Mouse (Mus musculus): ENCODE measurements around the gene Dao.

Dao gene

GRCm38 (mm10) chr5:113983541-113983940 lies 20.0 kb upstream of the Dao start:
- DNase-seq (ENCODE audit: low read depth), result no peak

GRCm38 (mm10) chr5:113984025-113984740 lies 19.3 kb upstream of the Dao start:
- DNase-seq (ENCODE audit: low read depth), result no peak

- no peak for DNase-seq (ENCODE audit: low read depth)
These were observed 17.8 kb upstream of the Dao start for GRCm38 (mm10) chr5:113985737-113986136.

GRCm38 (mm10) chr5:113986182-113986961 lies 17.1 kb upstream of the Dao start:
- DNase-seq (ENCODE audit: low read depth), result no peak

GRCm38 (mm10) chr5:113989437-113990024 lies 14.0 kb upstream of the Dao start:
- DNase-seq (ENCODE audit: low read depth), result peak; percentile 84

- no peak for DNase-seq (ENCODE audit: low read depth)
These were observed 12.9 kb upstream of the Dao start for GRCm38 (mm10) chr5:113990593-113990992.

- DNase-seq (ENCODE audit: low read depth), result no peak
These were observed 12.4 kb upstream of the Dao start for GRCm38 (mm10) chr5:113991141-113991540.

GRCm38 (mm10) chr5:113992339-113992831 lies 11.1 kb upstream of the Dao start:
- no peak for DNase-seq (ENCODE audit: low read depth)

- DNase-seq (ENCODE audit: low read depth), result no peak
These were observed 10.4 kb upstream of the Dao start for GRCm38 (mm10) chr5:113993031-113993486.

GRCm38 (mm10) chr5:113993487-113994465 lies 9.7 kb upstream of the Dao start, which contains the start of gene Ssh1:
Ssh1 (minus strand) TSS chr5:113993894.
- no peak for DNase-seq (ENCODE audit: low read depth)

GRCm38 (mm10) chr5:113996458-113996857 lies 7.0 kb upstream of the Dao start:
- DNase-seq (ENCODE audit: low read depth), result no peak

GRCm38 (mm10) chr5:113999382-113999781 lies 4.1 kb upstream of the Dao start:
- DNase-seq (ENCODE audit: low read depth), result no peak

- DNase-seq (ENCODE audit: low read depth), result no peak
These were observed 1.1 kb downstream of the Dao start for GRCm38 (mm10) chr5:114004573-114004972.

GRCm38 (mm10) chr5:114005100-114005499 lies 1.6 kb downstream of the Dao start:
- DNase-seq (ENCODE audit: low read depth), result no peak

- DNase-seq (ENCODE audit: low read depth), result no peak
These were observed 3.5 kb downstream of the Dao start for GRCm38 (mm10) chr5:114006974-114007373.

GRCm38 (mm10) chr5:114007753-114008453 lies 4.4 kb downstream of the Dao start:
- DNase-seq (ENCODE audit: low read depth), result no peak

GRCm38 (mm10) chr5:114009049-114009448 lies 5.5 kb downstream of the Dao start:
- no peak for DNase-seq (ENCODE audit: low read depth)

GRCm38 (mm10) chr5:114015121-114015520 lies 11.6 kb downstream of the Dao start:
- no peak for DNase-seq (ENCODE audit: low read depth)

GRCm38 (mm10) chr5:114024390-114024789 lies 20.9 kb downstream of the Dao start:
- DNase-seq (ENCODE audit: low read depth), result no peak

GRCm38 (mm10) chr5:114024885-114025284 lies 21.4 kb downstream of the Dao start:
- DNase-seq (ENCODE audit: low read depth), result no peak

All from fibroblast of lung, adult 2 months (primary cell).